Mouse (Mus musculus): ENCODE measurements around the gene Jpt1. TPM values are rescaled to one million over a fixed set of nuclear protein-coding genes. Genes with fewer than 3 reads are reported as not detected.

The Jpt1 gene
- total and polyA plus RNA-seq, 3 experiments, result 294 to 479 (median 439) TPM

GRCm38 (mm10) chr11:115492387-115492786, 21.8 kb downstream of the Jpt1 start:
- peaks cover 4 to 24% of the 10 kb centered on the region in 2 experiments; a peak in 2 of 4 replicates for H3K4me1 ChIP-seq (ENCODE audit: control insufficient read depth in 1 of 2, insufficient read depth in 2 of 2)
- dilution Hi-C loops (cut with MboI; ENCODE audit: extremely low pct_ligation_motif_present, extremely low pct_unique_long_range_greater_than_20kb, low sequenced_read_pairs) (no loop called here), in situ Hi-C loops (cut with MboI; ENCODE audit: low pct_ligation_motif_present, low pct_unique_long_range_greater_than_20kb, low sequenced_read_pairs) (loop anchor here (5.0 kb wide), 1 partner anchor 320 kb away; the partner anchor contains the start of genes Caskin2 and Tsen54)
- H3K9ac ChIP-seq (ENCODE audit: insufficient read depth, low read depth), result peak overlapping the region; percentile 45
- TF ChIP-seq USF1 (IDR thresholded peaks at IDR 0.05; ENCODE audit: low read depth, low read length) (no peak), BHLHE40 (IDR thresholded peaks at IDR 0.05; ENCODE audit: low read depth, low read length) (no peak)
- peak overlapping the region; percentile 52 for H3K4me2 ChIP-seq (ENCODE audit: insufficient read depth, low read depth, poor library complexity, severe bottlenecking)
- no peaks in the 10 kb centered on the region for H3K27me3 ChIP-seq (replicated peaks)
- H3K79me2 ChIP-seq (replicated peaks; ENCODE audit: control insufficient read depth, extremely low read depth, insufficient read depth, poor library complexity, severe bottlenecking), result peaks cover 5% of the 10 kb centered on the region; the same call in 1 of the 2 replicates
- H3K9me3 ChIP-seq (replicated peaks; ENCODE audit: low read length), result no peaks in the 10 kb centered on the region
- peak overlapping the region; percentile 69 to 89 (median 79) for H3K4me3 ChIP-seq (replicated peaks in 1 of 3; ENCODE audit: low read depth in 2 of 3, low read length in 2 of 3, poor library complexity in 1 of 3)
- no peak for DNase-seq (ENCODE audit: extremely low read depth)
- no peak overlapping the region for H3K27ac ChIP-seq (ENCODE audit: insufficient read depth, low read depth)
- H3K36me3 ChIP-seq (replicated peaks in 1 of 2; ENCODE audit: control insufficient read depth in 1 of 2, insufficient read depth in 1 of 2, low read length in 1 of 2), result peaks cover 30 to 43% of the 10 kb centered on the region in 2 experiments

GRCm38 (mm10) chr11:115491356-115492083, 22.7 kb downstream of the Jpt1 start, which contains the start of gene Nt5c:
TSS of gene Nt5c (minus strand) at chr11:115491862.
- in situ Hi-C loops (cut with MboI; ENCODE audit: low pct_ligation_motif_present, low pct_unique_long_range_greater_than_20kb, low sequenced_read_pairs), result loop anchor here (5.0 kb wide), 1 partner anchor 321 kb away; the partner anchor contains the start of genes Caskin2 and Tsen54
- peak within 1 kb of the TSS; percentile 26 for H3K27ac ChIP-seq (ENCODE audit: insufficient read depth, low read depth)
- peak; percentile 90 for DNase-seq (ENCODE audit: extremely low read depth)
- peak; percentile 62 for TF ChIP-seq HCFC1 (IDR thresholded peaks at IDR 0.05; ENCODE audit: low read depth, low read length)
- no peak for TF ChIP-seq USF2 (conservative IDR thresholded peaks at IDR 0.05; ENCODE audit: low read depth, low read length)
- peak; percentile 75 for TF ChIP-seq SMC3 (IDR thresholded peaks at IDR 0.05; ENCODE audit: low read depth, low read length)
- peak; percentile 93 for TF ChIP-seq POLR2A (IDR thresholded peaks at IDR 0.05; ENCODE audit: low read depth, low read length)
- TF ChIP-seq GABPA (IDR thresholded peaks at IDR 0.05; ENCODE audit: insufficient replicate concordance, low read depth, low read length), result no peak
- TF ChIP-seq JUN (IDR thresholded peaks at IDR 0.05; ENCODE audit: insufficient read depth, low read depth, low read length), result no peak
- no peak for TF ChIP-seq PAX5 (IDR thresholded peaks at IDR 0.05; ENCODE audit: low read length)
- no peak for TF ChIP-seq USF1 (IDR thresholded peaks at IDR 0.05; ENCODE audit: low read depth, low read length)
- TF ChIP-seq SIN3A (IDR thresholded peaks at IDR 0.05; ENCODE audit: low read length), result peak; percentile 96
- 0 out of 2 replicates have a peak, but pooled peaks have one; percentile 6 for TF ChIP-seq ZNF384 (IDR thresholded peaks at IDR 0.05; ENCODE audit: low read depth, low read length)
- TF ChIP-seq ZC3H11A (IDR thresholded peaks at IDR 0.05; ENCODE audit: low read depth, low read length), result no peak
- TF ChIP-seq JUND (conservative IDR thresholded peaks at IDR 0.05; ENCODE audit: low read depth, low read length), result no peak
- TF ChIP-seq E2F4 (IDR thresholded peaks at IDR 0.05; ENCODE audit: insufficient replicate concordance, low read depth, low read length), result no peak
- peak; percentile 95 for TF ChIP-seq POLR2AphosphoS2 (IDR thresholded peaks at IDR 0.05; ENCODE audit: low read depth, low read length)
- TF ChIP-seq ELF1 (IDR thresholded peaks at IDR 0.05; ENCODE audit: low read depth, low read length), result peak; percentile 98
- TF ChIP-seq CHD1 (IDR thresholded peaks at IDR 0.05; ENCODE audit: low read depth, low read length), result peak; percentile 62; the same call in 1 of the 2 replicates
- no peak for TF ChIP-seq ZKSCAN1 (IDR thresholded peaks at IDR 0.05; ENCODE audit: borderline replicate concordance, low read depth, low read length)
- TF ChIP-seq TCF12 (IDR thresholded peaks at IDR 0.05; ENCODE audit: low read depth, low read length), result peak; percentile 87
- peak; percentile 50 for TF ChIP-seq MEF2A (IDR thresholded peaks at IDR 0.05; ENCODE audit: borderline replicate concordance, low read depth, low read length)
- peak; percentile 95 for TF ChIP-seq NELFE (IDR thresholded peaks at IDR 0.05; ENCODE audit: low read depth, low read length)
- peak; percentile 66 for TF ChIP-seq ETS1 (conservative IDR thresholded peaks at IDR 0.05; ENCODE audit: low read depth, low read length)
- TF ChIP-seq CHD2 (IDR thresholded peaks at IDR 0.05; ENCODE audit: low read length), result no peak
- TF ChIP-seq UBTF (IDR thresholded peaks at IDR 0.05; ENCODE audit: low read depth, low read length), result peak; percentile 76
- no peak for TF ChIP-seq EP300 (IDR thresholded peaks at IDR 0.05; ENCODE audit: low read length)
- TF ChIP-seq MYC (IDR thresholded peaks at IDR 0.05; ENCODE audit: low read depth, low read length), result peak; percentile 87
- peak; percentile 91 for TF ChIP-seq MAX (IDR thresholded peaks at IDR 0.05; ENCODE audit: low read length)
- TF ChIP-seq MAZ (IDR thresholded peaks at IDR 0.05; ENCODE audit: low read depth, low read length), result peak; percentile 51; the same call in 1 of the 2 replicates
- TF ChIP-seq ZMIZ1 (IDR thresholded peaks at IDR 0.05; ENCODE audit: low read depth, low read length), result peak; percentile 95
- no peak for TF ChIP-seq MAFK (IDR thresholded peaks at IDR 0.05; ENCODE audit: insufficient replicate concordance, low read length)
- TF ChIP-seq RAD21 (IDR thresholded peaks at IDR 0.05; ENCODE audit: low read depth, low read length), result peak; percentile 44

More at GRCm38 (mm10) chr11:115491356-115492083, 22.7 kb downstream of the Jpt1 start, which contains the start of gene Nt5c:
- Histone ChIP-seq H3K27me3 (replicated peaks) (no peaks in the 10 kb centered on the region), H3K9ac (ENCODE audit: insufficient read depth, low read depth) (peak within 1 kb of the TSS; percentile 59), H3K4me2 (ENCODE audit: insufficient read depth, low read depth, poor library complexity, severe bottlenecking) (peak within 1 kb of the TSS; percentile 84), H3K79me2 (replicated peaks; ENCODE audit: control insufficient read depth, extremely low read depth, insufficient read depth, poor library complexity, severe bottlenecking) (peaks cover 5% of the 10 kb centered on the region; the same call in 1 of the 2 replicates), H3K4me1 (ENCODE audit: control insufficient read depth in 1 of 2, insufficient read depth in 2 of 2) (peaks cover 4 to 24% of the 10 kb centered on the region in 2 experiments; a peak in 2 of 4 replicates), H3K4me3 (replicated peaks in 1 of 3; ENCODE audit: low read depth in 2 of 3, low read length in 2 of 3, poor library complexity in 1 of 3) (peak within 1 kb of the TSS; percentile 69 to 89 (median 79)), H3K9me3 (replicated peaks; ENCODE audit: low read length) (no peaks in the 10 kb centered on the region), H3K36me3 (replicated peaks in 1 of 2; ENCODE audit: control insufficient read depth in 1 of 2, insufficient read depth in 1 of 2, low read length in 1 of 2) (peaks cover 27 to 40% of the 10 kb centered on the region in 2 experiments)
- dilution Hi-C loops (cut with MboI; ENCODE audit: extremely low pct_ligation_motif_present, extremely low pct_unique_long_range_greater_than_20kb, low sequenced_read_pairs), result no loop called here
